Mouse (Mus musculus) ovary, postnatal 14 days (tissue): ENCODE measurements around the gene St8sia6.
"Not testable (repeated sequence)": the region's sequence is repeated elsewhere in the genome, so short reads cannot be mapped to it uniquely, and the experiment has no call there.

Source experiments
- DNase-seq: peaks from one replicate; pipeline ENCODE4 v3.0.0; 2022; ENCODE audit warnings: low spot score

Gene St8sia6

DNA sequence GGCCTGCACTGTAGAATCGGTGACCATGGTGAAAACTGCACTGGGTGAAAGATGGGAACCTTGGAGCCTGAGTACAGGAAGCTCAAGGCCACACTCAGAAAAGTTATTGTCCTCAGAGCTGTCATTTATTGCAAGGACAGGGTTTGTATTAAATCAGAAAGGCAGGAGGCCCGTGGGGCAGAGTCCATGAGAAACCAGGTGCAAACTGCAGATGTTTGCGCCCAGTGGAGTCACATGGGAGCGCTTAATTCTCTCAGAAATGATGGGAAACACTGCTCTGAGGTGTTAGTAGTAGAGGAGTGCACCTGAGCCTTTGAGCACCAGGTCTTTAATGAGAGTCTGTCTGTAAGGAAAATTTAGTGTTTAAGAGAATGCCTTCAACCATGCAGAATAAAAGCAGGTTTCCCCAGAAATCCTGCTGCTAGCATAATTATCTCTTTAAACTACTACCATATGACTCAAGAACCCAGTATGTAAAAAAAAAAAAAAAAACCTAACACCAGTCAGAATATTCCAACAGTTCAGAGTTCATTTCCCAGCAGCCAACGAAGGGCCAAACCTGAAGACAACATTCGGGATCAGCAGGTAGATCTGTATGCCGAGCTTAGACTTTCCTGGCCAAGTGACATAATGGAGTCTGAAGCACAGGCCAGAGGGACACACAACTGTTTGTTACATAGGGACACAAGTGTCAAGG lies 163.6 kb downstream of the St8sia6 start:
- no peak for DNase-seq

GRCm38 (mm10) chr2:13603636-13604035 lies 190.2 kb downstream of the St8sia6 start:
- DNase-seq, result not testable (repeated sequence)

DNA sequence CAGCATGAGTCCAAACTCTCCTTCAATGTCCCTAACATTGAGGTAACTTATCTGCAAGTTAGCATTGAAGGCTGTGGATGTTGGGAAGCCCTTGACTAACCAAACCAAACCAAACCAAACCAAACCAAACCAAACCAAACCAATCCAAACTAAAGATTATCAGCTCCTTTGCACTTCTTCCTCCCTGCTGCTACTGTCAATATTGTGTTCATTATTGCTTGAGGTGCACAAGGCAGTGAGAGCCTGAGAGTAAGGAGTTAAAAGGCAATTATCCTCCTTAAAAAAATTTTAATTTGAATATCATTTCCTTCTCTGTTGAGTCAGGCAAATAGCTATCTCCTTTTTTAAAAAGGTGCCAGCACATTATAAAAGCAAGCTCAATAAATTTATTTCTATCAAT lies 190.8 kb downstream of the St8sia6 start:
- no peak for DNase-seq
